Mouse (Mus musculus): ENCODE results near the gene Pcnx2. TPM values are rescaled to one million over a fixed set of nuclear protein-coding genes. Genes with fewer than 3 reads are reported as not detected.

Pcnx2 gene
- total RNA-seq (2023; ENCODE audit: inconsistent age) = not detected in 4 replicates

GRCm38 (mm10) chr8:125897868-125898788 lies at the start of gene Pcnx2:
Pcnx2 (minus strand) TSS chr8:125898317.

GRCm38 (mm10) chr8:125910365-125911228 lies 12.5 kb upstream of the Pcnx2 start, which contains the start of gene Map3k21:
Map3k21 (plus strand) TSS chr8:125910450.

DNA sequence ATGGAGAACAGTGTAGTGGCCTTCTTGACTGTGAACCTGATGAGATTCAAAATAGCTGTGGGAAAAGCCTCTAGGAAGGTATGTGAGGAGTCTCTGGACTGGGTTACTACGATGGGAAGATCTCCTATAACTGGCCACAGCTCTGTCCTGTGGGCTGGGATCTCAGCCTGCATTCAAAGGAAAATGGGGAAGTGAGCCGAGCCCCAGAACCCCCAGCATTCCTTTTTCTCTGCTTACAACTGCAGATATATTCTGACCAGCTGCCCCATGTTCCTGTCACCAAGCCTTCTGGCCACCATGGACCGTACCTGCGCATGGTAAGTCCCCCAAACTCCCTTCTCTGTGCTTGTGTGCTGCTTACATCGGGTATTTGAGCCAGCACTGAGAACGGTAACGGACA lies 168.4 kb downstream of the Pcnx2 start, which contains the start of gene Ntpcr:
TSS of gene Ntpcr (plus strand) at position 218 of the 400 bp plus-strand sequence.

Other genes with a start within 250 kb of the Pcnx2 start
- gene Map10, start 228.5 kb downstream of the Pcnx2 start, total RNA-seq (2023; ENCODE audit: inconsistent age) = 2.8 to 4.2 TPM (median 3.7 TPM) in 4 replicates
- gene Ntpcr, start 168.4 kb downstream of the Pcnx2 start, total RNA-seq (2023; ENCODE audit: inconsistent age) = 10.3 to 15.2 TPM (median 13.9 TPM) in 4 replicates
- not detected in 4 replicates for gene Map3k21, start 12.1 kb upstream of the Pcnx2 start, total RNA-seq (2023; ENCODE audit: inconsistent age)
- 0.36 to 0.51 TPM (median 0.42 TPM) in 3 of 4 replicates, not detected in the other for gene Kcnk1, start 96.9 kb upstream of the Pcnx2 start, total RNA-seq (2023; ENCODE audit: inconsistent age)